Mouse (Mus musculus) stomach, postnatal 0 days (tissue): Measurements from ENCODE around the gene Tbc1d2b.

Source experiments
- CTCF ChIP-seq: IDR thresholded peaks from 2 replicates; pipeline ENCODE4 v1.5.1; 2016; ENCODE audit warnings: antibody characterized with exemption, low read depth, mild to moderate bottlenecking, moderate library complexity
- EP300 ChIP-seq: optimal IDR thresholded peaks from 2 replicates; pipeline ENCODE3; 2016; ENCODE audit warnings: antibody characterized with exemption

DNA sequence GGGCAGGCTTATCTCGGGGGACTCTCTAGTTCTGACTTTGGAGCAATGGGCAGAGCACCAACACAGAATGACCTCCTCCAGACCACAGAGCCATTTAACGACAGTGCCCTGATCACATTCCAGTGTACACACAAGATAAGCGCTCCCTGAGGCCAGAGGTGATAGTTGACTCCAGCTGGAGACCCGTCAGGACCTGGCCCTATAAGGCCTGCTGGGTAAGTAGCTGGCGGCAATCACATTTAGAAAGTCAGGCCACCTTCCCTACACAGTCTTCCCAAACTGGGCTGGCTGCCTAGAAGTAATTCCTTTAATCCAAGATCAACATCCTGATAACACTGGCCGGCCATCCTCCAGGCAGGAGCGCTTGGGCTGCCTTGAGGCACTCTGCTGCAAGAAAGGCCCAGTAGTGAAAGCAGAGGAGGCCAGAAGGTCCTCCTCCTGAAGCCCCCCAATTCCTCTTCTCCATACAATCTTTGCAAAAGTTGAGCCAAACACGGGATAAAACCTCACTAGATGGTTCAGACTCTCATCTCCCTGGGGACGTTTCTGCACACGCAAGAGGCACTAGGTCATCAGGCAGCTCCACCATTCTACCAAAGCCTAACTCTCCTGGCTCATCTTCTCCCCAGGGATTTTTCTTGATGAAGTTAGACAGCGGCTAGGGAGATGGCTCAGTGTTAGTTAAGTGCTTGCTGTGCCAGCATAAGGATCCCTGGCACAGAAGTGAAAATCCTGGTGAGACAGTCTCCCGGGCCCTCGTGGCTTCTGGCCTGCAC lies 9.8 kb downstream of the Tbc1d2b start:
- no peak for TF ChIP-seq CTCF
- no peak for TF ChIP-seq EP300
